Mouse (Mus musculus) skeletal muscle tissue, postnatal 0 days (tissue): ENCODE data around the gene Rimkla. TPM values are rescaled to one million over a fixed set of nuclear protein-coding genes. Genes with fewer than 3 reads are reported as not detected.

Experiments used
- polyA plus RNA-seq: library from polyadenylated mRNA; unstranded; fragments of >200 nt; fragmentation: Nextera tagmentation; extraction: Ambion mirVana; gene quantifications from 2 replicates; pipeline ENCODE4 v1.2.1, GENCODE M21; 2015

Gene Rimkla
- 0.26 and 0.60 TPM in 2 replicates for polyA plus RNA-seq

GRCm38 (mm10) chr4:119492291-119492932, at the start of gene Rimkla:
Gene Rimkla, minus strand, starts transcription at chr4:119492628.

GRCm38 (mm10) chr4:119539031-119539824, 46.8 kb upstream of the Rimkla start, which contains the start of gene Frg2f1:
Gene Frg2f1, minus strand, starts transcription at chr4:119539529.

GRCm38 (mm10) chr4:119536615-119537014, 44.2 kb upstream of the Rimkla start, which contains the start of gene Foxj3:
Gene Foxj3, plus strand, starts transcription at chr4:119537004.

GRCm38 (mm10) chr4:119422294-119422964, 70.0 kb downstream of the Rimkla start, which contains the start of the genes Ppcs and Zmynd12:
Gene Ppcs, minus strand, starts transcription at chr4:119422420.
Gene Zmynd12, plus strand, starts transcription at chr4:119422814.

Other genes starting within 250 kb of the Rimkla start
- gene Cldn19, start 237.2 kb downstream of the Rimkla start, polyA plus RNA-seq: 1.9 and 2.1 TPM in 2 replicates
- gene Ybx1, start 198.0 kb downstream of the Rimkla start, polyA plus RNA-seq: 418 and 526 TPM in 2 replicates
- 26.0 and 31.1 TPM in 2 replicates for gene Ppih, start 172.1 kb downstream of the Rimkla start, polyA plus RNA-seq
- 0.85 and 1.1 TPM in 2 replicates for gene Ccdc30, start 77.1 kb downstream of the Rimkla start, polyA plus RNA-seq
- 15.8 and 16.3 TPM in 2 replicates for gene Ppcs, start 70.2 kb downstream of the Rimkla start, polyA plus RNA-seq
- 0.22 and 0.43 TPM in 2 replicates for gene Zmynd12, start 69.8 kb downstream of the Rimkla start, polyA plus RNA-seq
- 15.1 and 15.5 TPM in 2 replicates for gene Foxj3, start 44.4 kb upstream of the Rimkla start, polyA plus RNA-seq
- 6.6 and 7.1 TPM in 2 replicates for gene Frg2f1, start 46.9 kb upstream of the Rimkla start, polyA plus RNA-seq
- not detected in 2 replicates for gene Guca2a, start 145.1 kb upstream of the Rimkla start, polyA plus RNA-seq
- gene Guca2b, start 166.3 kb upstream of the Rimkla start, polyA plus RNA-seq: not detected in 2 replicates
- gene Hivep3, start 241.2 kb upstream of the Rimkla start, polyA plus RNA-seq: 5.0 and 5.5 TPM in 2 replicates